Mouse (Mus musculus) embryonic facial prominence, embryonic 14.5 days (tissue): ENCODE results near the gene Arhgap35. TPM values are rescaled to one million over a fixed set of nuclear protein-coding genes. Genes with fewer than 3 reads are reported as not detected.
A peak's percentile ranks its signal among the peaks of the same experiment; 100 is the strongest.

Source experiments
- ATAC-seq: fragments of 200-750 bp; cut with Nextera tagmentation; 2 replicates; pipeline ENCODE4 v1.8.0; 2017; ENCODE audit warnings: low read depth, moderate number of reproducible peaks, moderate TSS enrichment
- DNase-seq: peaks from one replicate; pipeline ENCODE4 v3.0.0-alpha.2; 2015; ENCODE audit warnings: low spot score
- H3K27ac ChIP-seq: fragments of 300-500 bp; sonication (generic); replicated peaks from 2 replicates; pipeline ENCODE4 v1.5.1; 2014; ENCODE audit warnings: low read depth, mild to moderate bottlenecking, low read length, moderate library complexity
- H3K27me3 ChIP-seq: fragments of 300-500 bp; sonication (generic); replicated peaks from 2 replicates; pipeline ENCODE4 v1.6.1; 2014; ENCODE audit warnings: low read length; ENCODE audit not compliant: control insufficient read depth, insufficient read depth
- H3K36me3 ChIP-seq: fragments of 300-500 bp; sonication (generic); 2 replicates; pipeline ENCODE4 v1.6.1; 2014; ENCODE audit warnings: low read length, mixed read lengths; ENCODE audit not compliant: control insufficient read depth, insufficient read depth
- H3K4me1 ChIP-seq: fragments of 300-500 bp; sonication (generic); 2 replicates; pipeline ENCODE4 v1.6.1; 2014; ENCODE audit warnings: antibody characterized with exemption, low read length; ENCODE audit not compliant: control insufficient read depth, insufficient read depth
- H3K4me2 ChIP-seq: fragments of 300-500 bp; sonication (generic); 2 replicates; pipeline ENCODE4 v1.6.1; 2014; ENCODE audit warnings: low read depth, mild to moderate bottlenecking, low read length, moderate library complexity, mixed read lengths
- H3K4me3 ChIP-seq: fragments of 300-500 bp; sonication (generic); 2 replicates; pipeline ENCODE4 v1.5.1; 2014; ENCODE audit warnings: low read depth, mild to moderate bottlenecking, low read length
- H3K9ac ChIP-seq: fragments of 300-500 bp; sonication (generic); 2 replicates; pipeline ENCODE4 v1.6.1; 2014; ENCODE audit warnings: low read depth, mild to moderate bottlenecking, low read length, moderate library complexity, mixed read lengths
- H3K9me3 ChIP-seq: fragments of 300-500 bp; sonication (generic); 2 replicates; pipeline ENCODE4 v1.6.1; 2016; ENCODE audit warnings: low read length; ENCODE audit not compliant: control insufficient read depth
- WGBS: fragments of 180-500 bp; shearing (Covaris S2); extraction: QIAGEN DNeasy Blood & Tissue Kit; methylation state at CpG from one replicate; pipeline ENCODE4 v1.1.7; 2014; 5-methylcytosine and 5-hydroxymethylcytosine counted together
- polyA plus RNA-seq: library from polyadenylated mRNA; unstranded; fragments of >200 nt; fragmentation: Nextera tagmentation; extraction: Ambion mirVana; gene quantifications from 2 replicates; pipeline ENCODE4 v1.2.1, GENCODE M21; 2014

Gene Arhgap35
- polyA plus RNA-seq, 1 experiment from 2014 or later: 23.0 TPM

- no peak overlapping the region for H3K4me2 ChIP-seq
- WGBS: 92% methylated on average over 6 of the region's 6 CpGs
- H3K9me3 ChIP-seq: no peaks in the 10 kb centered on the region
- no peak overlapping the region for H3K4me3 ChIP-seq
- H3K27me3 ChIP-seq: no peaks in the 10 kb centered on the region
- no peak; the same call in 1 of the 2 replicates for ATAC-seq
- DNase-seq: no peak
- no peak overlapping the region for H3K27ac ChIP-seq
- H3K4me1 ChIP-seq: no peaks in the 10 kb centered on the region
- peaks cover 73% of the 10 kb centered on the region for H3K36me3 ChIP-seq
- no peak overlapping the region for H3K9ac ChIP-seq
Observed at GRCm38 (mm10) chr7:16499671-16500104, 115.1 kb downstream of the Arhgap35 start.

- WGBS: 82% methylated on average over 3 of the region's 3 CpGs
- ATAC-seq: no peak
- Histone ChIP-seq H3K9ac (no peak overlapping the region), H3K4me2 (no peak overlapping the region), H3K4me3 (no peak overlapping the region), H3K27ac (no peak overlapping the region), H3K9me3 (no peaks in the 10 kb centered on the region), H3K27me3 (no peaks in the 10 kb centered on the region), H3K36me3 (peaks cover 40% of the 10 kb centered on the region), H3K4me1 (no peaks in the 10 kb centered on the region)
- no peak for DNase-seq
Observed at GRCm38 (mm10) chr7:16496260-16496659, 118.5 kb downstream of the Arhgap35 start.

- Histone ChIP-seq H3K4me2 (no peak overlapping the region), H3K4me3 (no peak overlapping the region), H3K4me1 (no peaks in the 10 kb centered on the region), H3K27me3 (no peaks in the 10 kb centered on the region), H3K9ac (no peak overlapping the region), H3K9me3 (no peaks in the 10 kb centered on the region), H3K36me3 (peaks cover 34% of the 10 kb centered on the region), H3K27ac (no peak overlapping the region)
- ATAC-seq (no peak), DNase-seq (no peak)
- WGBS: 39% methylated on average over 2 of the region's 2 CpGs
Observed at GRCm38 (mm10) chr7:16493361-16493760, 121.4 kb downstream of the Arhgap35 start.

- H3K36me3 ChIP-seq: peaks cover 23% of the 10 kb centered on the region
- no peak overlapping the region for H3K27ac ChIP-seq
- H3K9me3 ChIP-seq: no peaks in the 10 kb centered on the region
- H3K4me1 ChIP-seq: no peaks in the 10 kb centered on the region
- WGBS: 65% methylated on average over 3 of the region's 3 CpGs
- H3K27me3 ChIP-seq: no peaks in the 10 kb centered on the region
- no peak overlapping the region for H3K9ac ChIP-seq
- no peak for DNase-seq
- no peak overlapping the region for H3K4me2 ChIP-seq
- ATAC-seq: no peak
- no peak overlapping the region for H3K4me3 ChIP-seq
Observed at GRCm38 (mm10) chr7:16492211-16492610, 122.6 kb downstream of the Arhgap35 start.

GRCm38 (mm10) chr7:16491759-16492158 lies 123.0 kb downstream of the Arhgap35 start:
- H3K27ac ChIP-seq: no peak overlapping the region
- no peak overlapping the region for H3K4me2 ChIP-seq
- H3K4me3 ChIP-seq: no peak overlapping the region
- H3K4me1 ChIP-seq: no peaks in the 10 kb centered on the region
- H3K9ac ChIP-seq: no peak overlapping the region
- ATAC-seq (peak; percentile 70), DNase-seq (peak; percentile 58)
- peaks cover 18% of the 10 kb centered on the region for H3K36me3 ChIP-seq
- H3K27me3 ChIP-seq: no peaks in the 10 kb centered on the region
- 34% methylated on average over 3 of the region's 3 CpGs for WGBS
- H3K9me3 ChIP-seq: no peaks in the 10 kb centered on the region

- no peak overlapping the region for H3K27ac ChIP-seq
- 85% methylated on average over 9 of the region's 9 CpGs for WGBS
- H3K4me1 ChIP-seq: no peaks in the 10 kb centered on the region
Observed at GRCm38 (mm10) chr7:16489948-16490347, 124.8 kb downstream of the Arhgap35 start.

GRCm38 (mm10) chr7:16488816-16489215 lies 126.0 kb downstream of the Arhgap35 start:
- H3K9ac ChIP-seq: no peak overlapping the region
- H3K27me3 ChIP-seq: no peaks in the 10 kb centered on the region
- H3K4me1 ChIP-seq: no peaks in the 10 kb centered on the region
- no peak overlapping the region for H3K4me3 ChIP-seq
- ATAC-seq: no peak
- no peak overlapping the region for H3K4me2 ChIP-seq
- no peak for DNase-seq
- no peaks in the 10 kb centered on the region for H3K36me3 ChIP-seq
- no peaks in the 10 kb centered on the region for H3K9me3 ChIP-seq
- H3K27ac ChIP-seq: no peak overlapping the region

More at GRCm38 (mm10) chr7:16489948-16490347, 124.8 kb downstream of the Arhgap35 start:
- 0 out of 2 replicates have a peak, but pooled peaks cover under 1% of the 10 kb centered on the region for H3K36me3 ChIP-seq
- no peak overlapping the region for H3K4me2 ChIP-seq
- no peak overlapping the region for H3K9ac ChIP-seq
- ATAC-seq (no peak), DNase-seq (no peak)
- no peak overlapping the region for H3K4me3 ChIP-seq
- H3K27me3 ChIP-seq: no peaks in the 10 kb centered on the region
- no peaks in the 10 kb centered on the region for H3K9me3 ChIP-seq

GRCm38 (mm10) chr7:16477628-16478027 lies 137.2 kb downstream of the Arhgap35 start, which contains the start of gene Npas1:
Npas1 (minus strand) TSS chr7:16477728.
- ATAC-seq: no peak
- WGBS: 87% methylated on average over 8 of the region's 8 CpGs
- no peak for DNase-seq
- Histone ChIP-seq H3K9me3 (no peaks in the 10 kb centered on the region), H3K36me3 (no peaks in the 10 kb centered on the region), H3K4me1 (no peaks in the 10 kb centered on the region), H3K27ac (no peak within 1 kb of the TSS), H3K9ac (no peak within 1 kb of the TSS), H3K4me2 (peak within 1 kb of the TSS; percentile 51), H3K4me3 (peak within 1 kb of the TSS; percentile 27), H3K27me3 (peaks cover 53% of the 10 kb centered on the region)

- DNase-seq: no peak
- Histone ChIP-seq H3K4me2 (peak overlapping the region; percentile 51), H3K4me1 (no peaks in the 10 kb centered on the region), H3K36me3 (no peaks in the 10 kb centered on the region), H3K4me3 (peak overlapping the region; percentile 27), H3K27me3 (peaks cover 63% of the 10 kb centered on the region), H3K9me3 (no peaks in the 10 kb centered on the region), H3K9ac (no peak overlapping the region), H3K27ac (no peak overlapping the region)
- 1% methylated on average over 34 of the region's 34 CpGs for WGBS
- peak; percentile 60; the same call in 1 of the 2 replicates for ATAC-seq
Observed at GRCm38 (mm10) chr7:16476600-16476989, 138.2 kb downstream of the Arhgap35 start.
